Mouse (Mus musculus) heart, adult 2 months (tissue): ENCODE results near the gene Stk32c.

Experiments used
- EP300 ChIP-seq: fragments of 200-500 bp; IDR thresholded peaks from 2 replicates; pipeline ENCODE4 v1.6.1; 2011; ENCODE audit warnings: low read depth, low read length, control low read depth; ENCODE audit not compliant: insufficient read depth
- POLR2A ChIP-seq: fragments of 200-500 bp; IDR thresholded peaks from 2 replicates; pipeline ENCODE4 v1.6.1; 2011; ENCODE audit warnings: mild to moderate bottlenecking, low read depth, low read length, control low read depth; ENCODE audit not compliant: insufficient read depth

- no peak for TF ChIP-seq EP300
- no peak for TF ChIP-seq POLR2A
These were observed 131.9 kb downstream of the Stk32c start for GRCm38 (mm10) chr7:139081158-139081557.
